Mouse (Mus musculus) erythroblast, embryonic 14.5 days (primary cell): ENCODE results near the gene Unc93b1. TPM values are rescaled to one million over a fixed set of nuclear protein-coding genes. Genes with fewer than 3 reads are reported as not detected.
"Not testable (repeated sequence)": the region's sequence is repeated elsewhere in the genome, so short reads cannot be mapped to it uniquely, and the experiment has no call there.

ENCODE experiments used
- H3K27me3 ChIP-seq: 2 replicates; pipeline ENCODE4 v1.6.1; 2012; ENCODE audit warnings: inconsistent platforms; ENCODE audit not compliant: control insufficient read depth
- H3K36me3 ChIP-seq: 2 replicates; pipeline ENCODE4 v1.6.1; 2012; ENCODE audit warnings: mild to moderate bottlenecking, inconsistent platforms; ENCODE audit not compliant: control insufficient read depth
- H3K4me1 ChIP-seq: 2 replicates; pipeline ENCODE4 v1.6.1; 2012; ENCODE audit warnings: inconsistent platforms; ENCODE audit not compliant: control insufficient read depth
- H3K4me3 ChIP-seq: replicated peaks from 2 replicates; pipeline ENCODE3; 2012; ENCODE audit warnings: moderate library complexity, mild to moderate bottlenecking, inconsistent platforms
- H3K9me3 ChIP-seq: 2 replicates; pipeline ENCODE4 v1.6.1; 2012; ENCODE audit warnings: low read length, inconsistent platforms, mixed read lengths; ENCODE audit not compliant: control insufficient read depth
- GATA1 ChIP-seq: IDR thresholded peaks from 2 replicates; pipeline ENCODE4 v1.6.1; 2012; ENCODE audit warnings: low read length, inconsistent platforms, mixed read lengths
- TAL1 ChIP-seq: IDR thresholded peaks from 3 replicates; pipeline ENCODE4 v1.6.1; 2012; ENCODE audit warnings: low read length, inconsistent platforms, mixed read lengths
- polyA plus RNA-seq: library from polyadenylated mRNA; stranded (reverse); fragments of >175 nt; gene quantifications from 2 replicates; pipeline ENCODE4 v1.2.3, GENCODE M21; 2012

Gene Unc93b1
- polyA plus RNA-seq, 1 experiment, result 0.65 TPM

DNA sequence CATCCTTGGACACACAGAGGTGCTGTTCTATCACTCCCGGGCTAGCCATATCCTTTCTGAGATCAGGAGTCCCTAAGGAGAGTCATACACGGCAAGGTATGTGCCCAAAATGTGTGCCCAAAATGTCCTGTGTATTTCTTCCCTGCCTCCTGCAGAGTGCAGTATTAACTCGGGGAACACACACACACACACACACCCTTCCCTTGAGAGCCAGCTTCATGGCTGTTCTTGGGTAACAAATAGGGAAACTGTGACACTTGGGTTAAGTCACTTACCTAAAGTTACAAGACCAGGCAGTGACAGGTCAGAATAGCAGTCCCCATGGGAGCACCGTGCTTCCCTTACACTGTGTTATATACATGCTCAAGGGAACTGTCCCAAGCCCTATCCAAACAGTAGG is 29.0 kb downstream of the Unc93b1 start:
- H3K27me3 ChIP-seq, result no peaks in the 10 kb centered on the region; the same call in 1 of the 2 replicates
- no peaks in the 10 kb centered on the region for H3K9me3 ChIP-seq
- no peak overlapping the region for H3K4me3 ChIP-seq
- TF ChIP-seq GATA1 (no peak), TAL1 (no peak)
- H3K4me1 ChIP-seq, result peaks cover 5% of the 10 kb centered on the region
- H3K36me3 ChIP-seq, result no peaks in the 10 kb centered on the region

DNA sequence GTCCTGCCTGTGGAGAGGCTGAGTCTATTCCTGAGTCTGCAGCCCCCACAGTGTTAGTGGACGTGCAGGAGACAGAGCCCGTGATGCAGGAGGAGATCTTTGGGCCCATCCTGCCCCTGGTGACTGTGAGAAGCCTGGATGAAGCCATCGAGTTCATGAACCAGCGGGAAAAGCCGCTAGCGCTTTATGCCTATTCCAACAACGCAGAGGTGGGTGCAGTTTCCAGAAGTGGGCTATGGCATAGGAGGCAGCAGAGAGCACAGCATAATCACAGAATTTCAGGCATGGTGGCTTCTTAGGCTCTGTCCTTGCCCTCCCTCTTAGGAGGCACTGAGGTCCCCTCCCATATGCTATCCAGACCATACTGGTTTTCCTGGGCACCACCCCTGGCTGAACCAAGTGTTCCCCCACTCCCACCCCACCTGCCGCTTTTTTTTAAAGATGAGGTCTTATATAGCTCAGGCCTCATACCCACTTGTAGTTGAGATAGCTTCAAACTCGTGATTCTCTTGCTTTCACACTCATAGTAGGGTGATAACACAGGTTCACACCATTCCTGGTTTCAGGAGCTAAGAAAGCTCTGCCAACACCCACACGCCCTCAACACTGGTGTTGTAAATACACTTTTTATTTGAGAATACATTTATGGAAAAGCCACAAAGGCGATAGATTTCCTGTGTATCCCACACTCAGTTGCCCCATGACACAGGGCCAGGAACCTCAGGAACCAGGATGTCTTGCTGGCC is 31.5 kb downstream of the Unc93b1 start:
- no peak for TF ChIP-seq GATA1
- no peak for TF ChIP-seq TAL1
- Histone ChIP-seq H3K27me3 (peaks cover 4% of the 10 kb centered on the region), H3K36me3 (no peaks in the 10 kb centered on the region), H3K4me3 (no peak overlapping the region), H3K4me1 (peaks cover 8% of the 10 kb centered on the region), H3K9me3 (no peaks in the 10 kb centered on the region)

- no peaks in the 10 kb centered on the region for H3K36me3 ChIP-seq
- peaks cover 4% of the 10 kb centered on the region for H3K27me3 ChIP-seq
- no peak overlapping the region for H3K4me3 ChIP-seq
- H3K4me1 ChIP-seq, result peaks cover 15% of the 10 kb centered on the region
- no peaks in the 10 kb centered on the region for H3K9me3 ChIP-seq
- TF ChIP-seq TAL1, result no peak
- no peak for TF ChIP-seq GATA1
Observed at GRCm38 (mm10) chr19:3967258-3967657, 32.3 kb downstream of the Unc93b1 start.

- TF ChIP-seq TAL1 (no peak), GATA1 (no peak)
- Histone ChIP-seq H3K36me3 (no peaks in the 10 kb centered on the region), H3K4me3 (peak within 1 kb of the TSS; percentile 16), H3K27me3 (peaks cover 4% of the 10 kb centered on the region), H3K4me1 (peaks cover 27% of the 10 kb centered on the region), H3K9me3 (no peaks in the 10 kb centered on the region)
Observed at GRCm38 (mm10) chr19:3972229-3972628, 37.2 kb downstream of the Unc93b1 start, which contains the start of gene Aldh3b2. TSS of gene Aldh3b2 (plus strand) at chr19:3972328.

- H3K4me3 ChIP-seq, H3K27me3 ChIP-seq, H3K9me3 ChIP-seq, H3K36me3 ChIP-seq: not testable (repeated sequence)
- peaks cover 23% of the 10 kb centered on the region for H3K4me1 ChIP-seq
Observed at GRCm38 (mm10) chr19:3974608-3975007, 39.6 kb downstream of the Unc93b1 start.

DNA sequence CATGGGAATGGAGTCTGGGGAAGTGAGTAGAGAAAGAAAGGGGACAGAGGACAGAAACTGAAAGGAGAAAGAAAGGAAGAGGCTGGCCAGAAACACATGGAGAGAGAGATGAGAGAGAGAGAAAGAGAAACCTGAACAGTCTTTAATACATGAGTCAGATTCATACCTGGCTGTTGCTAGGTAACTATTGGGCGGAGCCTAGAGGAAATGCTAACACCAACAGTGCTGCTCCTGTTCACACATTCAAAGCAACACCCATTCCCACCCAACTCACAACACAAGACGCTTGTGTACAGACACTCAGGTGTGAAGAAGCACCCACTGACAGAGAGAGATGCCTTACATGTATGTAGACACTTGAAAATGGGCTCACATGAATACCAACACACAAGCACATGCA is 40.9 kb downstream of the Unc93b1 start:
- peaks cover 26% of the 10 kb centered on the region for H3K4me1 ChIP-seq
- no peaks in the 10 kb centered on the region for H3K36me3 ChIP-seq
- no peaks in the 10 kb centered on the region for H3K27me3 ChIP-seq
- no peak for TF ChIP-seq GATA1
- no peak for TF ChIP-seq TAL1
- H3K9me3 ChIP-seq, result no peaks in the 10 kb centered on the region
- H3K4me3 ChIP-seq, result no peak overlapping the region

DNA sequence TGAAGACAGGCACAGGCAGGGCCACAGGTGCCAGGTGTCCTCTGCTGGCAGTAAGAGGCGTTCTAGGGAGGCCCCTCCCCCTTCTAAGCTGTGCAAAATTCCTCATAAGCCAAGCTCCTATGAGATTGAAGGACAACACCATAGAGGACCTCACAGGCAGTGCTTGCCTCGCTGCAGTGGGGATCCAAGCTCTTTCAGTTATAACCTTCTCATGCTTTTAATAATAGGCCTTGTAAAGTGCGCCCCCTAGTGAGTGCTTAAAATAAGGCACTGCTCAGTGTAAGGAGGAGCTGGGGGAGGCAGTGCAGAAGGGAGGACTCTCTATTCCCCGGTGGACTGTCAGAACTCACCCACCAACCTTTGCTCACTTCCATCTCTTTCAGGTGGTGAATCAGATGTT is 45.3 kb downstream of the Unc93b1 start:
- Histone ChIP-seq H3K4me3 (no peak overlapping the region), H3K27me3 (no peaks in the 10 kb centered on the region)

DNA sequence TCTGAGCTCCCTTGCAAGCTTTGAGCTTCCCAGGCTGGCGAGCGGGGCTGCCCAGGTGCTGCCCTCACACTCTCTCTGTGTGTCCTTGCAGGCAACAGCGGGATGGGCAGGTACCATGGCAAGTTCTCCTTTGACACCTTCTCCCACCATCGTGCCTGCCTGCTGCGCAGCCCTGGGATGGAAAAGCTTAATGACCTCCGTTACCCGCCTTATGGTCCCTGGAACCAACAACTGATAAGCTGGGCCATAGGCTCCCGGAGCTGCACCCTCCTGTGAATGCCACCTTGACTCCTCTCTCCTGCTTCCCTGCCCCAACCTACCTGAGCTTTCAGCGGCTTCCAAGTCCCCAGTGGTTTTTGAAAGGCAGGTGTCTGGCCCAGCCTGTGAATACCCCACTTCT is 45.9 kb downstream of the Unc93b1 start:
- no peak for TF ChIP-seq TAL1
- TF ChIP-seq GATA1, result no peak
- no peaks in the 10 kb centered on the region for H3K9me3 ChIP-seq
- no peaks in the 10 kb centered on the region for H3K27me3 ChIP-seq
- no peaks in the 10 kb centered on the region for H3K36me3 ChIP-seq
- no peak overlapping the region for H3K4me3 ChIP-seq
- peaks cover 10% of the 10 kb centered on the region for H3K4me1 ChIP-seq

More for the DNA sequence above, 45.3 kb downstream of the Unc93b1 start:
- TF ChIP-seq GATA1 (no peak), TAL1 (no peak)
- H3K9me3 ChIP-seq, result no peaks in the 10 kb centered on the region
- no peaks in the 10 kb centered on the region for H3K36me3 ChIP-seq
- peaks cover 7% of the 10 kb centered on the region for H3K4me1 ChIP-seq

DNA sequence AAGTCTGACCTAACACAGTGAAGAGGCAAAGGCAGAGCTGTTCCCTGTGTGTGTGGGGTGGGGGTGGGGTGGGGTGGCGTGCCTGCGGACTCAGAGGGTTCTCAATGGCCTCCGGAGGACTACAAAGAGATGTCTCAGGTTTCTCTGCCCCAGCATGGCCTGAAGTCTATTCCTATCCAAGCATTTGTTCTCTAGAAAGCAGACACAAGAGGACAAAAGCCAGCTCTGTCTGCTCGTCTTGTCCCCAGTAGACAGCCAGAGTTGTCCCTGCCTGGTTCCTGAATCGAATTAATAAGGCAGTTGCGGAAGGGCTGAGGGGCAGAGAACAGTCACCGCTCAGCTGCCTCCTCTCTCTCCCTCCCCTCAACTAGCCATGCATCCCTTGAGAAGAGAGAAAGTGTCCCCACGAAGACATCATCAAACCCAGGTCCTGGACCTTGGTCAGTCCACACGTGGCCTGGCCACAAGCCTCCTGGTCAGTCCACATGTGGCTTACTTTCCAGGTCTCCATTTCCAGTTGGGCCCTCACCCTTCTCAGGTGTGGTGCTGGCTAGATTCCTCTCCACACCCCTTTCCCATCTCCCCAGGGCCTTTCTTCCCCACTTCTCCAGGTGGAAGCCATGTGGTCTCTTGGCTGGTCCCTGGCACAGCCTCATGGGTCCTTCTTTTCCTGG is 48.7 kb downstream of the Unc93b1 start:
- TF ChIP-seq GATA1 (no peak), TAL1 (no peak)
- Histone ChIP-seq H3K4me3 (no peak overlapping the region), H3K27me3 (no peaks in the 10 kb centered on the region), H3K9me3 (peaks cover 3% of the 10 kb centered on the region), H3K36me3 (peaks cover 2% of the 10 kb centered on the region; the same call in 1 of the 2 replicates), H3K4me1 (peaks cover 26% of the 10 kb centered on the region)
